Mouse (Mus musculus): ENCODE measurements around the gene Bhlhb9. TPM values are rescaled to one million over a fixed set of nuclear protein-coding genes. Genes with fewer than 3 reads are reported as not detected.

The Bhlhb9 gene
- polyA plus RNA-seq, 1 experiment from 2014 or later, result 129 TPM

DNA sequence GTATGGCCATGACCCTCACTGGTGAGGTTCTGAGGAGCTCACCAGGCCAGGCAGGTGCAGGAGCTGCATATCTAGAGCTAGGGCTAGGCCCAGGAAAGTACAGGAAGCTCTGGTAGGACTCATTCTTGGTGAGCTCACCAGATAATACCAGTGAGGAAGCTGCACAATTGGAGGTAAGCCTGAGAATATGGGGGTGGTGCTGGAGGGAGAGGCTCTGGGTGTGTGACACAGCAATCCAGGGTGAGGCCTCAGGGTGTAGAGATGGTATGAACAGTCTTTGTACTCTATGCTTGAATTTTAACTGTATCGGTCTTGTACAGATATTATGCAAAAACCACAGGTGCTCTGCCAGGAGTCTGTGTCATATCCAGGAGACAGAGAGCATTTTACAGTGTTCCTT lies 82.2 kb downstream of the Bhlhb9 start:
- 100% methylated on average over 1 of the region's 1 CpGs for WGBS
- no peaks in the 10 kb centered on the region for H3K36me3 ChIP-seq (ENCODE audit: control insufficient read depth, insufficient read depth, low read length)
- no peak overlapping the region for H3K4me3 ChIP-seq (ENCODE audit: low read depth, low read length)
- no peaks in the 10 kb centered on the region for H3K9me3 ChIP-seq (replicated peaks; ENCODE audit: control insufficient read depth, low read length, poor library complexity, severe bottlenecking)
- no peak overlapping the region for H3K4me2 ChIP-seq (ENCODE audit: low read length)
- ATAC-seq, result no peak
- no peak overlapping the region for H3K27ac ChIP-seq (ENCODE audit: low read length)
- no peaks in the 10 kb centered on the region for H3K27me3 ChIP-seq (ENCODE audit: control insufficient read depth, insufficient read depth, low read depth, low read length)
- no peaks in the 10 kb centered on the region for H3K4me1 ChIP-seq (ENCODE audit: control insufficient read depth, insufficient read depth, low read length)
- H3K9ac ChIP-seq (ENCODE audit: low read depth, low read length), result no peak overlapping the region

- no peaks in the 10 kb centered on the region for H3K9me3 ChIP-seq (replicated peaks; ENCODE audit: control insufficient read depth, low read length, poor library complexity, severe bottlenecking)
- H3K9ac ChIP-seq (ENCODE audit: low read depth, low read length), result peak overlapping the region; percentile 74
- H3K27ac ChIP-seq (ENCODE audit: low read length), result peak overlapping the region; percentile 93
These were observed 88.2 kb downstream of the Bhlhb9 start for GRCm38 (mm10) chrX:135885411-135886233.

GRCm38 (mm10) chrX:135886234-135886585 lies 88.8 kb downstream of the Bhlhb9 start:
- Histone ChIP-seq H3K4me1 (ENCODE audit: control insufficient read depth, insufficient read depth, low read length) (0 out of 2 replicates have a peak, but pooled peaks cover 4% of the 10 kb centered on the region), H3K27me3 (ENCODE audit: control insufficient read depth, insufficient read depth, low read depth, low read length) (no peaks in the 10 kb centered on the region), H3K9ac (ENCODE audit: low read depth, low read length) (peak overlapping the region; percentile 74), H3K4me2 (ENCODE audit: low read length) (peak overlapping the region; percentile 59), H3K9me3 (replicated peaks; ENCODE audit: control insufficient read depth, low read length, poor library complexity, severe bottlenecking) (no peaks in the 10 kb centered on the region), H3K36me3 (ENCODE audit: control insufficient read depth, insufficient read depth, low read length) (no peaks in the 10 kb centered on the region), H3K4me3 (ENCODE audit: low read depth, low read length) (peak overlapping the region; percentile 51), H3K27ac (ENCODE audit: low read length) (peak overlapping the region; percentile 93)
- ATAC-seq, result no peak; the same call in 1 of the 2 replicates
- WGBS, result 12% methylated on average over 9 of the region's 11 CpGs

More at GRCm38 (mm10) chrX:135885411-135886233, 88.2 kb downstream of the Bhlhb9 start:
- peak overlapping the region; percentile 59 for H3K4me2 ChIP-seq (ENCODE audit: low read length)
- 19% methylated on average over 32 of the region's 41 CpGs for WGBS
- H3K4me3 ChIP-seq (ENCODE audit: low read depth, low read length), result peak overlapping the region; percentile 51
- no peaks in the 10 kb centered on the region for H3K27me3 ChIP-seq (ENCODE audit: control insufficient read depth, insufficient read depth, low read depth, low read length)
- peak; percentile 98 for ATAC-seq
- H3K36me3 ChIP-seq (ENCODE audit: control insufficient read depth, insufficient read depth, low read length), result no peaks in the 10 kb centered on the region
- 0 out of 2 replicates have a peak, but pooled peaks cover 4% of the 10 kb centered on the region for H3K4me1 ChIP-seq (ENCODE audit: control insufficient read depth, insufficient read depth, low read length)

DNA sequence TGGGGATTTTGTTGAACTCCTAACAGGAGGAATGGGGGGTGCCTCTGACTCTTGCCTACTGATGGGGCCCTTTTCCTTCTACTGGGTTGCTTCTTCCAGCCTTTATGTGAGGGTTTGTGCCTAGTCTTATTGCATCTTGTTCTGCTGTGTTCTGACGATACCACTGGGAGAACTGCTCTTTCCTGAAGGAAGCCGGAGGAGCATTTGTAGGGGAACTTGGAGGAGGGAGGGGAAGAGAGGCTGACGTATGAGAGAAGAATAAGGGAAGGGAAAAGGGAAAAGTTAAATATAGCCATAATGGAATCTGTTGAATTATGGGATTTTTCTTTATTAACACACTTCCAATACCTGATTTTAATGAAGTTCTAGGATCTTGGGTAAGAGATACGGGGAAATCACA lies 119.2 kb downstream of the Bhlhb9 start:
- WGBS, result 53% methylated on average over 4 of the region's 4 CpGs
- no peak overlapping the region for H3K4me3 ChIP-seq (ENCODE audit: low read depth, low read length)
- no peaks in the 10 kb centered on the region for H3K27me3 ChIP-seq (ENCODE audit: control insufficient read depth, insufficient read depth, low read depth, low read length)
- H3K4me1 ChIP-seq (ENCODE audit: control insufficient read depth, insufficient read depth, low read length), result 0 out of 2 replicates have a peak, but pooled peaks cover 4% of the 10 kb centered on the region
- H3K36me3 ChIP-seq (ENCODE audit: control insufficient read depth, insufficient read depth, low read length), result no peaks in the 10 kb centered on the region
- H3K27ac ChIP-seq (ENCODE audit: low read length), result peak overlapping the region; percentile 71
- peak; percentile 68 for ATAC-seq
- 0 out of 2 replicates have a peak overlapping the region, but pooled peaks have one; percentile 10 for H3K9ac ChIP-seq (ENCODE audit: low read depth, low read length)
- H3K9me3 ChIP-seq (replicated peaks; ENCODE audit: control insufficient read depth, low read length, poor library complexity, severe bottlenecking), result no peaks in the 10 kb centered on the region
- H3K4me2 ChIP-seq (ENCODE audit: low read length), result no peak overlapping the region

DNA sequence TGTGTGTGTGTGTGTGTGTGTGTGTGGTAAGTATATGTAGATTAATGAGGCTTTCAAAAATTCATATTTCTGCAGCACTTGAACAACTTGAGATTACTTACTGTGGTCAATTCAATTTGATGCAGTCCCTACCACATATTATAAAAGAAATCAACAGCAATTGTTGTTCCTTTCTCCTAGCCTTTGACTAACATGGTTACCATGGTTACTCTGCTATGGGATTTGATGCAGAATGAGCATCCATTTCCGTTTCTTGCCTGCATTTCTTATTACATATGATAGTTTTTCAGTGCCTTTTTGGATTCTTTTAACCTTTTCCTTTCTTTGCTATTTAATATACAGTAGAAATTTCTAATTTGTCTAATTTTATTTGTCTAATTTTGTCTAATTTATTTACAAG lies 119.7 kb downstream of the Bhlhb9 start:
- Histone ChIP-seq H3K4me2 (ENCODE audit: low read length) (no peak overlapping the region), H3K4me3 (ENCODE audit: low read depth, low read length) (no peak overlapping the region), H3K9ac (ENCODE audit: low read depth, low read length) (no peak overlapping the region), H3K9me3 (replicated peaks; ENCODE audit: control insufficient read depth, low read length, poor library complexity, severe bottlenecking) (no peaks in the 10 kb centered on the region), H3K27me3 (ENCODE audit: control insufficient read depth, insufficient read depth, low read depth, low read length) (no peaks in the 10 kb centered on the region), H3K36me3 (ENCODE audit: control insufficient read depth, insufficient read depth, low read length) (no peaks in the 10 kb centered on the region), H3K27ac (ENCODE audit: low read length) (peak overlapping the region; percentile 60), H3K4me1 (ENCODE audit: control insufficient read depth, insufficient read depth, low read length) (0 out of 2 replicates have a peak, but pooled peaks cover 4% of the 10 kb centered on the region)
- WGBS, result 19% methylated on average over 1 of the region's 1 CpGs
- peak; percentile 75 for ATAC-seq

- no peaks in the 10 kb centered on the region for H3K9me3 ChIP-seq (replicated peaks; ENCODE audit: control insufficient read depth, low read length, poor library complexity, severe bottlenecking)
These were observed 124.8 kb downstream of the Bhlhb9 start for GRCm38 (mm10) chrX:135922162-135922561.

GRCm38 (mm10) chrX:135925911-135926310 lies 128.5 kb downstream of the Bhlhb9 start:
- H3K4me3 ChIP-seq (ENCODE audit: low read depth, low read length), result no peak overlapping the region
- 24% methylated on average over 3 of the region's 3 CpGs for WGBS
- no peak for ATAC-seq

More at GRCm38 (mm10) chrX:135922162-135922561, 124.8 kb downstream of the Bhlhb9 start:
- 45% methylated on average over 7 of the region's 7 CpGs for WGBS
- Histone ChIP-seq H3K27ac (ENCODE audit: low read length) (peak overlapping the region; percentile 68), H3K4me1 (ENCODE audit: control insufficient read depth, insufficient read depth, low read length) (no peaks in the 10 kb centered on the region), H3K4me2 (ENCODE audit: low read length) (no peak overlapping the region), H3K9ac (ENCODE audit: low read depth, low read length) (no peak overlapping the region), H3K4me3 (ENCODE audit: low read depth, low read length) (no peak overlapping the region), H3K27me3 (ENCODE audit: control insufficient read depth, insufficient read depth, low read depth, low read length) (no peaks in the 10 kb centered on the region), H3K36me3 (ENCODE audit: control insufficient read depth, insufficient read depth, low read length) (no peaks in the 10 kb centered on the region)
- peak; percentile 75 for ATAC-seq

DNA sequence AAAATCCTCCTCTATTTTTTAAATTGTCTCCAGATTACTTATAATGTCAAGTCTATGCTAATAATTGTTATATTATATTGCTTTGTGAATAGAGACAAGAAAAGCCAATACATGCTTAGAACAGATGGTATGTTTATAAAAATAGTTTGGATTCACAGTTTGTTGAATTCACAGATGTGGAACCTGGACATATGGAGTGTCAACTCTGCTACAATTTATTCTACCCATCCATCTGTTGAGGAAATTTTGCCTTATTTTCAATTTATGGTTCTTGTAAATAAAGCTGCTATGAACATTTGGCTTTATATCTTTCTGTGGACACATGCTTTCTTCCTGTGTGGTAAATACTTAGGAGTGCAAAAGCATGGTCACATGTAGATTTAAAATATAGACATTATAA lies 131.2 kb downstream of the Bhlhb9 start:
- Histone ChIP-seq H3K27me3 (ENCODE audit: control insufficient read depth, insufficient read depth, low read depth, low read length) (no peaks in the 10 kb centered on the region), H3K4me3 (ENCODE audit: low read depth, low read length) (no peak overlapping the region), H3K9me3 (replicated peaks; ENCODE audit: control insufficient read depth, low read length, poor library complexity, severe bottlenecking) (no peaks in the 10 kb centered on the region), H3K4me2 (ENCODE audit: low read length) (no peak overlapping the region), H3K4me1 (ENCODE audit: control insufficient read depth, insufficient read depth, low read length) (no peaks in the 10 kb centered on the region), H3K36me3 (ENCODE audit: control insufficient read depth, insufficient read depth, low read length) (no peaks in the 10 kb centered on the region), H3K27ac (ENCODE audit: low read length) (no peak overlapping the region), H3K9ac (ENCODE audit: low read depth, low read length) (no peak overlapping the region)
- no peak for ATAC-seq

More at GRCm38 (mm10) chrX:135925911-135926310, 128.5 kb downstream of the Bhlhb9 start:
- Histone ChIP-seq H3K4me2 (ENCODE audit: low read length) (no peak overlapping the region), H3K27ac (ENCODE audit: low read length) (no peak overlapping the region), H3K27me3 (ENCODE audit: control insufficient read depth, insufficient read depth, low read depth, low read length) (no peaks in the 10 kb centered on the region), H3K9me3 (replicated peaks; ENCODE audit: control insufficient read depth, low read length, poor library complexity, severe bottlenecking) (no peaks in the 10 kb centered on the region), H3K36me3 (ENCODE audit: control insufficient read depth, insufficient read depth, low read length) (no peaks in the 10 kb centered on the region), H3K4me1 (ENCODE audit: control insufficient read depth, insufficient read depth, low read length) (no peaks in the 10 kb centered on the region), H3K9ac (ENCODE audit: low read depth, low read length) (no peak overlapping the region)

DNA sequence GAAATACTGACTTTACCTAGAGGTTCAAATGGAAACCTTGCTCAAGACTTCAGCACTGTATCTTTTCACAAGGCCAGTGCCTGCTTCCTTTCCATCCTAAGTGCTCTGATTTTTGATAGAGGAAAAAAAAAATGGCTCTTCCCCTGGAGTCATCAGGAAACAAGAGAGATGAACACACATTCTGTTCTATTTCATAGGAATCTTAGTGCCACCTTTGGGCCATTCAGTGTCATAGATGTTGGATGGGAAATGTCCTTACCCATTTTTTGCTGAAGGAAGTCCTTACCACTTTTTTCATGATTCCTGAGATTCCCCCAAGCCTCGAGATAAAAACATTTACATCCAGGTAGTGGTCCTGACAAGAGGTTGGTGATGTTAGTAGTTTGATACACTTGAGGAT lies 139.1 kb downstream of the Bhlhb9 start:
- Histone ChIP-seq H3K9ac (ENCODE audit: low read depth, low read length) (no peak overlapping the region), H3K36me3 (ENCODE audit: control insufficient read depth, insufficient read depth, low read length) (no peaks in the 10 kb centered on the region), H3K27ac (ENCODE audit: low read length) (peak overlapping the region; percentile 50; the same call in 1 of the 2 replicates), H3K4me3 (ENCODE audit: low read depth, low read length) (no peak overlapping the region), H3K4me1 (ENCODE audit: control insufficient read depth, insufficient read depth, low read length) (no peaks in the 10 kb centered on the region), H3K27me3 (ENCODE audit: control insufficient read depth, insufficient read depth, low read depth, low read length) (no peaks in the 10 kb centered on the region), H3K9me3 (replicated peaks; ENCODE audit: control insufficient read depth, low read length, poor library complexity, severe bottlenecking) (no peaks in the 10 kb centered on the region), H3K4me2 (ENCODE audit: low read length) (no peak overlapping the region)
- ATAC-seq, result peak; percentile 17; the same call in 1 of the 2 replicates
- WGBS, result 45% methylated on average over 1 of the region's 1 CpGs

Measured in midbrain, embryonic 16.5 days (tissue).